Mouse (Mus musculus): ENCODE results near the gene Gstm6. TPM values are rescaled to one million over a fixed set of nuclear protein-coding genes. Genes with fewer than 3 reads are reported as not detected.
"Not testable (repeated sequence)": the region's sequence is repeated elsewhere in the genome, so short reads cannot be mapped to it uniquely, and the experiment has no call there.

Gstm6 gene
- 1 to 10 TPM in 1 of 2 experiments, under 1 TPM in 1; 0.95 to 1.0 TPM for total RNA-seq (2021)
- long read RNA-seq, experiment 1, partial matches to known transcripts, result 0 of 1 reads
- long read RNA-seq, experiment 1, other reads (novel, unspliced or antisense), result 0 of 1 reads
- long read RNA-seq, experiment 2, result 0 reads

DNA sequence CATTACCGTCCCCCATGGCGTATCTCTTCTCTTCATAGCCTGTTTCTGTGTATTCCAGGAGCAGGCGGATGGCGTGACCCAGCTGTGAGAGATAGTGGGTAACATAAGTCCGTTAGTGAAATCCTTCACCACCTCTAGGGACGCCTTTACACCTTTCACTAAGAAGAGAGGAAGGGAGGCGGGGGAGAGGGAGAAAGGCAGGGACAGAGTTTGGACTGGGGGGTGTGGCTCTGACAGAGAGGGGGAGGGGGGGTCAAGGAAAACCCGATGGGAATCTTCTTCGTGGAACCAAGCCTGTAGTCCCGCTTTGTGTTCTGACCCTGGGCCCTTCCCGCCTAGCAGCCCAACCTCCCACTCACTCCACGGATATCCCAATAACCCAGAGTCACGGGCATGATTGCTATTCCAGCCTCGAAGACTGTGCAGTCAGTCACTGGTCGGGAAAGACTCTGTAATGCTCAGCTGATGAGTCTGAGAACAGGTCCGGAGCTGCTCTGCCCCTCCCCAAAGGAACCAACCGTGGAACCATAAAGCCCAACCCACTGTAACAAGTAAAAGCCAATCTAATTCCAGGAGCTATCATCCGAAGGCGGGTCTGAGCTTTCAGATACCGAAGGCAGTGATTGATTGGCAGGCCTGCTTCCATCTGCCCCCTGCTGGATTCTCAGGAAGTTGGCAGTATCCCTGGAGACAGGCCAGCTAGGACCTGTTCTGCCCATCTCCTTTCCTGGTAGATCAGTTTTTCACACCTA lies at the start of gene Gstm6:
Gene Gstm6, minus strand, starts transcription at position 511 of the 752 bp plus-strand sequence.
- intact Hi-C loops (cut with DNase I; ENCODE audit: low total_unique reads), result loop anchor here (5.0 to 10.0 kb wide), 2 partner anchors 119 to 211 kb away; partner anchors contain the start of gene Gpr61
- DNase-seq, result peak; percentile 30

GRCm38 (mm10) chr3:107986041-107986562 lies 42.6 kb upstream of the Gstm6 start, which contains the start of gene Gstm2:
Gene Gstm2, minus strand, starts transcription at chr3:107986453.
- peak; percentile 51 for DNase-seq
- intact Hi-C loops (cut with DNase I; ENCODE audit: low total_unique reads), result no loop called here

- DNase-seq; intact Hi-C loops (cut with DNase I; ENCODE audit: low total_unique reads): not testable (repeated sequence)
These were observed 41.6 kb upstream of the Gstm6 start for GRCm38 (mm10) chr3:107985141-107985540.

DNA sequence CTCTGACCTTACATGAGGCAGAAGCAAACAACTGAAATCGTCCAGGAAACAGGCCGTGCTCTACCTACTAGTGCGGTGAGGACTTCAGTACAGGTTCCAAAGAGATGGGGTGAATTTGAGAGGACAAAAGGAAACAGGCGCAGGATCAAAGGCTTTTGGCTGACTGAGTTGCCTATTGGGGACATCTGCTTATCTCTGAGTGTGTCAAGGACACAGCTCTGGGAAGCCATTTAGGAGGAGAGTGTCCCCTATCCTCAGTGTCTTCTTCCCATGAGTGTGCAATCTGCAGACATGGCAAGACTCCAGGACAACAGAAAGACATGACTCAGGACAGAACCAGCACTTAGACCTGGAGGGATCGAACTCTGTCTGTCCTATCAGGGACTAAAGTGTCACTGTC lies 40.9 kb upstream of the Gstm6 start:
- no peak for DNase-seq
- intact Hi-C loops (cut with DNase I; ENCODE audit: low total_unique reads), result no loop called here

GRCm38 (mm10) chr3:107983771-107984170 lies 40.2 kb upstream of the Gstm6 start:
- intact Hi-C loops (cut with DNase I; ENCODE audit: low total_unique reads), result no loop called here

DNA sequence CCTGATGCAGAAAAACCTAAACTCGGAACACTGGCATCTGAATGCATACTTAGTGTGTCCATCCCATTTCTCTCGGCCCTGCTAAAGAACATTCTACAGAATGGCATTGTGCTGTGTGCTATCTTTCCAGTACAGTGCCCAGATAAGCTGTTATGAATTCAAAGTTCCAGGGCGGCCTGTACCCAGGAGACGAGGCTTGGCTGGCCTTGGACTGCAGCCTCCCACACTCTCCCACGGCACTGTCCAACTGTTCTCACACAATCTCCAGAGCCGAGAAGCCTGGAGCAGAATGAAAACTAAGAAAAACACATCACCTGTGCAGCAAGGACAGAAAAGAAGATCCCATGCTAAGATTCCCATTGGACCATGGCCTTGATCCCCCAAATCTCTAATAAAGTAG lies 39.2 kb upstream of the Gstm6 start:
- no peak for DNase-seq
- intact Hi-C loops (cut with DNase I; ENCODE audit: low total_unique reads), result no loop called here

More at GRCm38 (mm10) chr3:107983771-107984170, 40.2 kb upstream of the Gstm6 start:
- DNase-seq, result no peak

DNA sequence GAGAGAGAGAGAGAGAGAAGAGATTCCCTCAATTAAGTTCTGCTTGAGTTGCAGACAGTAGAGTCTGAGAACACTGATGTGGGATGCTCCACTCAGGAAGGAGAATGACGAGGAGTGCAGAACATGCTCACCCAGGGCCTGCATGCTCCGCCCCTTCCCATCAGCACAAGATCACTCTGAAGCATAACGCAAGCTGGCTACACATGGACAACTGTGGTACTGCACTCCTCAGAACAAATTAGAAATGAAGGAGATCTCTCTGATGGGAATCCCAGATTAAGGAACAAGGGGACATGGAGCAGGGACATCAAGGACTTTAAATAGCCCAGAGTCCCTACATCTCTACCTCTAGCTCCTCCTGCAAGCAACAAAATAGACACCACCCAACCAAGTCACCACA lies 37.7 kb upstream of the Gstm6 start:
- DNase-seq, result no peak
- intact Hi-C loops (cut with DNase I; ENCODE audit: low total_unique reads), result no loop called here

GRCm38 (mm10) chr3:107977691-107978090 lies 34.1 kb upstream of the Gstm6 start:
- DNase-seq, result no peak
- intact Hi-C loops (cut with DNase I; ENCODE audit: low total_unique reads), result no loop called here

GRCm38 (mm10) chr3:107974237-107974636 lies 30.7 kb upstream of the Gstm6 start:
- no peak for DNase-seq

DNA sequence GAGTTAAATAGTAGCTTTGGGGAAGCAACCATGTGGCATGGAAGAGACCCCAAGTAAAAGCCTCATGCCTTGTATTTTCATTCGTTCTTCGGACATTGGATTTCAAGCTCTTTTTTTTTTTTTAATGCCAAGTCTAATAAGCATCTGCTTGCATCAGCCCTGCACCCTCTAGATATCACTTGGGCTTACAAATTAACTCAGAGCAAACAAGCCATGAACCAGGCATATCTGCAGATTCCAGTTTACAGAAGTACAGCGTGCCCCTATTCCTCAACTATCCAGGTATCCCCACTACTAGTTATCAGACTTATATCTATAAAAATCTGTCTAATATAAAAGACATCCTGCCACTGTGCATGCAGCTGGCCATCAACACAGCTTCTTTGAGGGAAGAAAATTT lies 28.5 kb upstream of the Gstm6 start:
- no peak for DNase-seq
- intact Hi-C loops (cut with DNase I; ENCODE audit: low total_unique reads), result no loop called here

More at GRCm38 (mm10) chr3:107974237-107974636, 30.7 kb upstream of the Gstm6 start:
- intact Hi-C loops (cut with DNase I; ENCODE audit: low total_unique reads), result no loop called here

- intact Hi-C loops (cut with DNase I; ENCODE audit: low total_unique reads); DNase-seq: not testable (repeated sequence)
These were observed 27.6 kb upstream of the Gstm6 start for GRCm38 (mm10) chr3:107971101-107971500.

DNA sequence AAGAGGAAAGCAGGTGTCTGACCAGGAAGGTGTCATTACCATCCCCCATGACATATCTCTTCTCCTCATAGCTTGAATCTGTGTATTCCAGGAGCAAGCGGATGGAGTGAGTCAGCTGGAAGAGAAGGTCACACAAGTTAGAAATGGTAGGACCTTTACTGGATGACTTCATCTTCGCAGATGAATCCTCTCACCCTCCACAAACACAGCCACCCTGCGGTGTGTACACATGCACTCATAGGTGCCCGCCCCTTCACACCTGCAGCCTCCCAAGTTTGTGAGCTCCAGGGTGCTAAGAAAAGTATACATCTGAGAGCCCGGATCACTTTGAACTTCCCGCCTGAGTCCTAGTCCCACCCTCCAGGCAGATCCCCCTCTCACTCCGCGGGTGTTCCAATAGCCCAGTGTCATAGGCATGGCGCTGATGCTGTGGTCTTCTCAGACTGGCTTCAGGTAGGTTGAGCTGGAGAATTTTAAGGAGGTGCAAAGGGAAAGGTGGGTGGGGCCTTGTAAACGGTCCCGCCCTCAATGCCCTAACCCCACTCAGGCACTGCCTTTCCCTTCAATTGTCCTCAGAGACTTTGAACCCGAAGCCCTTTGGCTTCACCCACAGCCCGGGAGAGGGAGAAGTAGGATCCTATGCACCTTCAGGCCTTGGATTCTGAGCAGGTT lies 25.3 kb upstream of the Gstm6 start, which contains the start of gene Gstm3:
Gene Gstm3, minus strand, starts transcription at position 560 of the 672 bp plus-strand sequence.
- no peak for DNase-seq
- intact Hi-C loops (cut with DNase I; ENCODE audit: low total_unique reads), result no loop called here

- intact Hi-C loops (cut with DNase I; ENCODE audit: low total_unique reads), result no loop called here
- no peak for DNase-seq
These were observed 23.1 kb upstream of the Gstm6 start for GRCm38 (mm10) chr3:107966631-107967030.

GRCm38 (mm10) chr3:107965592-107965991 lies 22.0 kb upstream of the Gstm6 start:
- no peak for DNase-seq
- intact Hi-C loops (cut with DNase I; ENCODE audit: low total_unique reads), result no loop called here

DNA sequence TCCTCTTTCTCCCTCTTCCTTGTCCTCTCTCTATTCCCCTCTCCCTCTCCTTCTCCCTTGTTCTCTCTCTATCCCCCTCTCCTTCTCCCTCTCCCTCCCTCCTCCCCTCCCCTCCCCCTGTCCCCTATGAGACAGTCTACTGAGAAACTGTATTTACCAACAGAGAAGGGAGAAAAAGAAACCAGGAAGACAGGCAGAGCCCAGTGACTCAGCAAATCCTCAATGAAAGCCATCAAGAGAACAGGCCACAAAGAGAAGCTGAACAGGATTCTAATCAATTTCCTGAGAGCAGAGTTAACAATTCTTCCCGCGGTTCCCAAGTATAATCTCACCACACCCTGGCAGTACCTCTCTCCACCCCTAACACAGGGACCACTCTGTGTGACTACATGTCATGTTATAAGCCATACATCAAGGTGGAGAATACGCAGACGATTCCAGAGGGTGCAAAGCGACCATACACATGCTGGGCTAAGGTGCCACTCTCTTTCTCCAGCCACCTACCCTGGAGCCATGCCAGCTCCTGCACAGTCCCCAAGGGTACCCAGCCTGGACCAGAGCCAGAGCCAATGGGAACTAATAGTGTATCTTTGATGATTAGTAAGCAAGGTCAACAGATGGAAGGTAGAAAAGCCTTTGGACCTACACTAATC lies 21.2 kb upstream of the Gstm6 start:
- DNase-seq, result no peak
- intact Hi-C loops (cut with DNase I; ENCODE audit: low total_unique reads), result no loop called here

DNA sequence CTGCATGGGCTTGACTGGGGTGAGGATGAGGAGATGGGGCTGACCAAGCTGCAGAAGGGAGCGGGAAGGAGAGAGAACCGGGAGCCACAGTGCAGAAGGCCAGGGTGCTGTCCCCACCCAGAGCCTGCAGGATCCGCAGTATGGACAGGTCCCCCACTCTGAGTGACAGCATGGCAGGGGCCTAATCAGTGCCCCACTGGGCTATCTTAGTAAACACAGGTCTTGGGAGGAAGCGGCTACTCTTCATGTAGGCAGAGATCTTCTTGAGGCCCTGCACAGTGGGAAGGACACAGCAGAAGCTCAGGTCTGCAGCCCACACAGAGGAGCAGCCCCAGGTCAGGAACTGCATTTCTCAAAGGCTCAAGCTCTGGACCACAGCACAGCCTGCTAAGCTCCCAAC lies 20.5 kb upstream of the Gstm6 start:
- DNase-seq, result no peak
- intact Hi-C loops (cut with DNase I; ENCODE audit: low total_unique reads), result no loop called here

GRCm38 (mm10) chr3:107955260-107955659 lies 11.7 kb upstream of the Gstm6 start:
- intact Hi-C loops (cut with DNase I; ENCODE audit: low total_unique reads), result loop anchor here (5.0 kb wide), 1 partner anchor 57 kb away; no protein-coding TSS in a partner anchor
- not testable (repeated sequence) for DNase-seq

GRCm38 (mm10) chr3:107953906-107954305 lies 10.4 kb upstream of the Gstm6 start:
- intact Hi-C loops (cut with DNase I; ENCODE audit: low total_unique reads), result loop anchor here (5.0 kb wide), 1 partner anchor 103 kb away; no protein-coding TSS in a partner anchor
- DNase-seq, result no peak

GRCm38 (mm10) chr3:107953328-107953755 lies 9.8 kb upstream of the Gstm6 start:
- peak; percentile 84 for DNase-seq
- intact Hi-C loops (cut with DNase I; ENCODE audit: low total_unique reads), result loop anchor here (5.0 kb wide), 1 partner anchor 104 kb away; no protein-coding TSS in a partner anchor
